Mouse (Mus musculus) heart, embryonic 11.5 days (tissue): ENCODE results near the gene Wnt2b. TPM values are rescaled to one million over a fixed set of nuclear protein-coding genes. Genes with fewer than 3 reads are reported as not detected.
A peak's percentile ranks its signal among the peaks of the same experiment; 100 is the strongest.

Experiments used
- ATAC-seq: fragments of 200-750 bp; cut with Nextera tagmentation; replicated peaks from 2 replicates; pipeline ENCODE4 v1.8.0; 2017; ENCODE audit warnings: moderate library complexity; ENCODE audit not compliant: insufficient number of reproducible peaks, low FRiP score, low TSS enrichment
- H3K27ac ChIP-seq: fragments of 300-500 bp; sonication (generic); 2 replicates; pipeline ENCODE4 v1.5.1; 2014; ENCODE audit warnings: mild to moderate bottlenecking, low read depth, low read length
- H3K27me3 ChIP-seq: fragments of 300-500 bp; sonication (generic); 2 replicates; pipeline ENCODE4 v1.6.1; 2014; ENCODE audit warnings: mild to moderate bottlenecking, low read length, mixed read lengths; ENCODE audit not compliant: control insufficient read depth, insufficient read depth
- H3K36me3 ChIP-seq: fragments of 300-500 bp; sonication (generic); 2 replicates; pipeline ENCODE4 v1.6.1; 2014; ENCODE audit warnings: mild to moderate bottlenecking, low read length, moderate library complexity, mixed read lengths; ENCODE audit not compliant: control insufficient read depth, insufficient read depth
- H3K4me1 ChIP-seq: fragments of 300-500 bp; sonication (generic); 2 replicates; pipeline ENCODE4 v1.6.1; 2014; ENCODE audit warnings: low read length; ENCODE audit not compliant: control insufficient read depth, insufficient read depth
- H3K4me2 ChIP-seq: fragments of 300-500 bp; sonication (generic); 2 replicates; pipeline ENCODE4 v1.6.1; 2014; ENCODE audit warnings: mild to moderate bottlenecking, moderate library complexity
- H3K4me3 ChIP-seq: fragments of 300-500 bp; sonication (generic); 2 replicates; pipeline ENCODE4 v1.5.1; 2014; ENCODE audit warnings: low read depth, low read length
- H3K9ac ChIP-seq: fragments of 300-500 bp; sonication (generic); 2 replicates; pipeline ENCODE4 v1.6.1; 2014; ENCODE audit warnings: mild to moderate bottlenecking, low read depth, low read length, moderate library complexity
- H3K9me3 ChIP-seq: fragments of 300-500 bp; sonication (generic); replicated peaks from 2 replicates; pipeline ENCODE4 v1.6.1; 2016; ENCODE audit warnings: low read length; ENCODE audit not compliant: control insufficient read depth
- WGBS: fragments of 180-500 bp; shearing (Covaris S2); extraction: QIAGEN DNeasy Blood & Tissue Kit; methylation state at CpG from one replicate; pipeline ENCODE4 v1.1.7; 2014; ENCODE audit not compliant: insufficient replicate concordance; 5-methylcytosine and 5-hydroxymethylcytosine counted together
- polyA plus RNA-seq: library from polyadenylated mRNA; unstranded; fragments of >200 nt; fragmentation: Nextera tagmentation; extraction: Ambion mirVana; gene quantifications from 2 replicates; pipeline ENCODE4 v1.2.1, GENCODE M21; 2014

The Wnt2b gene
- polyA plus RNA-seq, 1 experiment from 2014 or later, result 1.7 TPM

DNA sequence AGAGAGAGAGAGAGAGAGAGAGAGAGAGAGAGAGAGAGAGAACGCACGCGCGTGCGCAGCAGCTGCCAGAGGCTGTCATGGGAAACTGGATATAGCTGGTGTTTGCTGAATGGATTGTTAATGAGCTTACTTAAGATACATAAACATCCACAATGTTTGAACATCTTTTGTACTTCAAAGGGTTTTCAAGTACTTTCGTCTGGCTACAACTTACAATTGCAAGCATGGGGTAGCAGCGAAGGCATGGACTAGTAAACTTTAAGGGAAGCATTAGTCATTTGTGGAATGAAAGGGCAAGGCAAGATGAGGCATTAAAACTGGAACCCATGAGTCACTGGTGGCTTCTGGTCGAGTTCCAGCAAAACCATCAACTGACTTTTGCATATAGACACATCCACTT lies 38.8 kb upstream of the Wnt2b start:
- Histone ChIP-seq H3K9me3 (no peaks in the 10 kb centered on the region), H3K36me3 (peaks cover 15% of the 10 kb centered on the region), H3K9ac (no peak overlapping the region), H3K27me3 (no peaks in the 10 kb centered on the region), H3K4me2 (no peak overlapping the region), H3K4me1 (peaks cover 55% of the 10 kb centered on the region), H3K27ac (peak overlapping the region; percentile 80; the same call in 1 of the 2 replicates), H3K4me3 (no peak overlapping the region)
- 77% methylated on average over 8 of the region's 8 CpGs for WGBS
- no peak for ATAC-seq

DNA sequence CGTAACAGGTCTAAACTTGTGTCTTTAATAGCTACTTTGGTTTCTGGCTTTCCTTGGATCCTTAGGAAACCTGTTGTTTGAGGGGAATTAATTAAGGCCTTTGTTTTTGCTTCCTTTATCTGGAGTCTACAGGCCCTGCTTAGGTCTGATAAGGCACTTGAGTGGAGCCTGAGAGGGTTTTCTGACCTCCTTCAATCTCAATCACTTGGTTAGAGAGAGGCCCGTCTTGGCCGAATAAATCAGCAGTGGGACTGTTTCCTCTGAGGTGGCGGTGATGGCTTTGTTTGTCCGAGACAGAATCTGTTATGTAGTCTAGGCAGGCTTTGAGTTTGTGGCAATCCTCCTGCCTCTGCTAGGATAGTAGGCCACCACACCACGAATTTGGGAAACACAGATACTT lies 35.8 kb upstream of the Wnt2b start:
- no peak for ATAC-seq
- Histone ChIP-seq H3K4me2 (peak overlapping the region; percentile 29), H3K4me3 (no peak overlapping the region), H3K9me3 (no peaks in the 10 kb centered on the region), H3K9ac (peak overlapping the region; percentile 2; the same call in 1 of the 2 replicates), H3K27me3 (no peaks in the 10 kb centered on the region), H3K36me3 (no peaks in the 10 kb centered on the region; the same call in 1 of the 2 replicates), H3K4me1 (peaks cover 61% of the 10 kb centered on the region), H3K27ac (peak overlapping the region; percentile 55; the same call in 1 of the 2 replicates)
- 13% methylated on average over 6 of the region's 6 CpGs for WGBS

DNA sequence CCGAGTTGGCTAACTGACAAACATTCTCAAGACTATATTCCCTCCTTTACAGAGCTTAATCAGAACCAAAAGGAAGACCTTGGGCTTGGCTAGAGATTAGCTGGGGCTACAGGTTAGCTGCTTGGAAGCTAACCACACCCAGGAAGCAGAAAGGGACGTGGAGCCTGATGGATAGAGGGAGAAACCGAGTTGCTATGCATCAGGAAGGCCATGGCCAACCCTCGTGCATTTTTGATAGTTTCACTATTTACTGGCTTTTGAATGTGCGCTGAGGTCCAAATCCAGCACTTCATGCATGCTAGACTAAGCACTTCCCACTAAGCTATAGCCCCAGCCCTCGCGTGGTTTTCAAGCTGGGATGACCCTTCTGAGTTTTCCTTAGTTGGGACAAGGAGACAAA lies 34.0 kb upstream of the Wnt2b start:
- WGBS, result 73% methylated on average over 7 of the region's 7 CpGs
- H3K9ac ChIP-seq, result no peak overlapping the region
- no peaks in the 10 kb centered on the region for H3K9me3 ChIP-seq
- H3K4me2 ChIP-seq, result no peak overlapping the region
- no peak overlapping the region for H3K4me3 ChIP-seq
- peaks cover 43% of the 10 kb centered on the region for H3K4me1 ChIP-seq
- H3K27me3 ChIP-seq, result no peaks in the 10 kb centered on the region
- ATAC-seq, result no peak
- H3K36me3 ChIP-seq, result no peaks in the 10 kb centered on the region
- no peak overlapping the region for H3K27ac ChIP-seq

DNA sequence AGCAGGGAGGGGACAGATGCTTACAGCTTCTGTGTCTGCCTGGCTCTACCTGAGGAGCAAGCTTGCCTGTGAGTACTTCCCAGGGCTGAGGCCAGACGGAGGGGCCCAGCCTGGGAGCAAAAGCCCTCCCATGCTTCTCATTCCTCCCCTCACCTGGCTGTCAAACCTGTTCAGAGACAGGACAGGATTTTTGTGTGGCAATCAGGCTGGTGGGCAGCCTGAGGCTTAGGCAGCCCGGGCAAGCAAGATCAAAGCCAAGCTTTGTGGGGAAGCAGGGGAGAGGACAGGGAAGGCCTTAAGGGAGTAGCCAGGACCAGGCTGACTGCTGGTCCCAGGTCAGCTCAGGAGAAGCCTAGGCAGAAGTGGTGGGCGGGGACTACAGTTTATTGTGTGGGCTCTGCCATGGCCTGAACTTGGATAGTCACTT lies 32.7 kb upstream of the Wnt2b start:
- H3K36me3 ChIP-seq, result no peaks in the 10 kb centered on the region
- no peaks in the 10 kb centered on the region for H3K27me3 ChIP-seq
- no peak overlapping the region for H3K4me3 ChIP-seq
- peaks cover 36% of the 10 kb centered on the region for H3K4me1 ChIP-seq
- ATAC-seq, result no peak
- 40% methylated on average over 3 of the region's 3 CpGs for WGBS
- H3K9me3 ChIP-seq, result no peaks in the 10 kb centered on the region
- H3K9ac ChIP-seq, result peak overlapping the region; percentile 46
- no peak overlapping the region for H3K4me2 ChIP-seq
- peak overlapping the region; percentile 55 for H3K27ac ChIP-seq

DNA sequence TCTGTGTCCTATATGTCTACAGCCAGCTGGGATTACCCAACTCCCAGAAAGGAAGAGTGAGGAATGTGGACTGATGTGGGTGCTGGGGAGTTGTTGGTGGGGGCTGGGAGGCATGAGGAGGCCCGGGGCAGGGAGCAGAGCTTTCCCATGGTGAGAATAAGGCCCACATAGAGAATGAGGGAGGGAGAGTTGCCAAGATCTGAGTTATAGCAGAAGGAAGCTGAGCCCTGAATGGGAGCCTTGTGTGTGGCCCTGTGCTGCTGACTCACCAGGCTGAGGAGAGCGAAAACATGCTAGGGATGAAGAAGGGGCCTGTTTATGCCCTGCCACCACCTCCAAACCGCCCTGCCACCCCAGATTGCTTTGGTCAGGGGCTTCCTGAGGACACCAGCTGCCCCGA lies 32.1 kb upstream of the Wnt2b start:
- ATAC-seq, result peak; percentile 28; the same call in 1 of the 2 replicates
- H3K4me3 ChIP-seq, result no peak overlapping the region
- peak overlapping the region; percentile 55; the same call in 1 of the 2 replicates for H3K27ac ChIP-seq
- H3K9me3 ChIP-seq, result no peaks in the 10 kb centered on the region
- H3K9ac ChIP-seq, result peak overlapping the region; percentile 46; the same call in 1 of the 2 replicates
- WGBS, result 31% methylated on average over 4 of the region's 4 CpGs
- H3K4me2 ChIP-seq, result no peak overlapping the region
- peaks cover 30% of the 10 kb centered on the region for H3K4me1 ChIP-seq
- no peaks in the 10 kb centered on the region for H3K27me3 ChIP-seq
- H3K36me3 ChIP-seq, result no peaks in the 10 kb centered on the region

DNA sequence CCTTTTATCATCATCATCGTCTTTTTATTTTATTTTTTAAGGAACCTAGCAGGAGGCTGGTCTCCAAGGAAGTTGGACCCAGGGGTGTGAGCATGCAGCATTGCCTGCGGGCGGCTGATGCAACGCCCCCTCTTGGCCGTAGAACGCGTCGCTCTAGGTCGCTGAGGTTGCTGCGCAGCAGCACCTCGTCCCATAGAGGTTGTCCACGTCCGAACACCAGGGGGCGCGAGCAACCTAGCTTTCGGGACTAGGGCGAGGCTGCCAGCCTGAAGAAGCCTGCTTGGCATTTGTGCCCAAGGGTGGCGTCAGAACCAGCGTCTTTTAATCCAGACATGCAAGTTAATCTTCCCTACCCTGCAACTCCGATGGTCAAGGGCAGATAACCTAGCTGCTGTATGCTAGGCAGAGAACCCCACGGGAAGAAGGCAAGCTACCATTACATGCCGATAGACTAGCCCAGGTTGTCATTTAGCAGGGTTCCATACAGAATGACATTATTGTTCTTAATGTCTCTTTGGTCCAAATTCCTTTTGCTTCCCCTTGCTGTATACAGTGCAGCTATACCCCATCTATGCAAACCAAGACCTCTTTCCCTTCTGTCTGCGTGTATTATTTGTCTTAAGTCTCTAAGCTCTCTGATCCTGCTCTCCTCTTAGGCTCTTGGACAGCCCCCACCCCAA lies 31.1 kb upstream of the Wnt2b start:
- Histone ChIP-seq H3K4me1 (peaks cover 20% of the 10 kb centered on the region), H3K9me3 (no peaks in the 10 kb centered on the region), H3K9ac (no peak overlapping the region), H3K4me2 (peak overlapping the region; percentile 34), H3K36me3 (no peaks in the 10 kb centered on the region), H3K4me3 (no peak overlapping the region), H3K27ac (no peak overlapping the region), H3K27me3 (no peaks in the 10 kb centered on the region)
- 11% methylated on average over 23 of the region's 23 CpGs for WGBS
- ATAC-seq, result no peak; the same call in 1 of the 2 replicates

DNA sequence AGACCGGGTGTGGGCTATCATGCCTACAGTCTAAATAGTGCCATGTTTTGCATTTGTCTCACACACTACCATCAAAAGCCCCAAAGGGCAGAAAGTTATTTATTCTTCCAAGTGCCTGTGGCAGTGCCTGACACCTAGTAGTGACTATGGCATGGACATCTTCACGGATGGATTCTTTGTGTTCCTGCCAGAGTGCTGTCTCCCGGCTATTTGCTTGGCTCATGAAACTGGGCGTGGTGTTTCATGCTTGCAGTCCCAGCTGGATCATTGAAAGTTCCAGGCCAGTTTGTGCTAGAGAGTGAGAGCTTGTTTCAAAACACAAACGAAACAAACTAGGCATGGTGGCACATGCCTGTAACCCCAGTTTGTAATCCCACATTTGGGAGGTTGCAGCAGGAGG lies 30.0 kb upstream of the Wnt2b start:
- Histone ChIP-seq H3K4me1 (peaks cover 9% of the 10 kb centered on the region), H3K9me3 (no peaks in the 10 kb centered on the region), H3K4me2 (no peak overlapping the region), H3K4me3 (no peak overlapping the region), H3K27me3 (no peaks in the 10 kb centered on the region), H3K9ac (no peak overlapping the region), H3K27ac (no peak overlapping the region), H3K36me3 (no peaks in the 10 kb centered on the region)
- no peak for ATAC-seq
- WGBS, result 81% methylated on average over 5 of the region's 5 CpGs

DNA sequence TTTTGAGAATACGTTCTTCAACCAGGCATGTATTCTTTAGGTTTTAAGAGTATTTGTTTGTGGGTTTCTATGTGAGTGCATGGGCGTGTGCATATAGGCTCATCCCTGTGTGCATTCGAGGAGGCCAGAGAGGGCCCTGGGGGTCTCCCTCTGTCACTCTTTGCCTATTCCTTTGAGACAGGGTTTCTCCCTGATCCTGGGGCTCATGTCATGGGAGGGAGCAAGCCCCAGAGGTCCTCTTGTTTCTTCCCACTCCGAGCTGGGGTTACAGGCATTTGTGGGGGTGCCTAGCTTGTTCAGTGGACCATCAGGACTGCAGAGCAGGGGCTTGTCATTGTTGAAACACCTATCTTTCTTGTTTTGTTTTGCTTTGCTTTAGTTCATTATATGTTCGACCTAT lies 26.2 kb upstream of the Wnt2b start:
- no peak for ATAC-seq
- no peaks in the 10 kb centered on the region for H3K36me3 ChIP-seq
- H3K4me1 ChIP-seq, result no peaks in the 10 kb centered on the region
- 68% methylated on average over 5 of the region's 5 CpGs for WGBS
- H3K27me3 ChIP-seq, result no peaks in the 10 kb centered on the region
- no peak overlapping the region for H3K27ac ChIP-seq
- no peak overlapping the region for H3K4me2 ChIP-seq
- no peaks in the 10 kb centered on the region for H3K9me3 ChIP-seq
- no peak overlapping the region for H3K4me3 ChIP-seq
- no peak overlapping the region for H3K9ac ChIP-seq

DNA sequence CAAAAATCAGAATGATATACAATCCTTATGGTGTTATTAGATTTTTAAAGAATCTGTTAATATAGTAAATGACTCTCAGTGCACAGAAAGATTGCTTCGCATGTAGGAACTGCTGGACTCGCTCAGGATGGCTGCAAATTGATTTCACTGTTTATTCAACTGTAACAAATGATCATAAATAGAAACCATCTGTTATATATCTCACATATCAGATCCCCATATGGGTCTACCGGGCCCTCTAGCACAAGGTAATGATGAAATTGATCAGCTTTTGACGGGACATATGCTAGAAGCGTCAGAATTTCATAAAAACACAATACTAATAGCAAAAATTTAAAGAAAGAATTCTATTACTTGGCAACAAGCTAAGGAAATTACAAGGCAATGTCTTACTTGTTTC lies 18.0 kb upstream of the Wnt2b start:
- WGBS, result 74% methylated on average over 5 of the region's 5 CpGs
- Histone ChIP-seq H3K27ac (no peak overlapping the region), H3K4me2 (no peak overlapping the region), H3K9ac (no peak overlapping the region), H3K36me3 (no peaks in the 10 kb centered on the region), H3K4me3 (no peak overlapping the region), H3K9me3 (no peaks in the 10 kb centered on the region), H3K4me1 (no peaks in the 10 kb centered on the region), H3K27me3 (no peaks in the 10 kb centered on the region)
- no peak for ATAC-seq
